Mouse (Mus musculus) MEL (cell line): Measurements from ENCODE around the gene Slc25a45. TPM values are rescaled to one million over a fixed set of nuclear protein-coding genes. Genes with fewer than 3 reads are reported as not detected.

Experiments
- DNase-seq: peaks from one replicate; pipeline ENCODE4 v3.0.0; 2011; ENCODE audit warnings: low read depth, low spot score
- H3K27ac ChIP-seq: 2 replicates; pipeline ENCODE4 v1.5.1; 2012; ENCODE audit warnings: low read depth, mild to moderate bottlenecking, control low read depth, low read length, moderate library complexity; ENCODE audit not compliant: control insufficient read depth
- H3K27me3 ChIP-seq, 2 experiments: fragments of 150-350 bp in 1 of 2; sonication (generic) in 1 of 2; 2 replicates each; pipeline ENCODE4 v1.6.1; 2012; ENCODE audit warnings: low read length in 2 of 2, mild to moderate bottlenecking in 2 of 2, improper control_type of control experiment in 1 of 2, moderate library complexity in 1 of 2; ENCODE audit not compliant: insufficient read depth in 2 of 2, control insufficient read depth in 1 of 2
- H3K36me3 ChIP-seq, 2 experiments: 2 replicates each; pipeline ENCODE4 v1.6.1; 2012 to 2014; ENCODE audit warnings: low read length in 2 of 2, improper control_type of control experiment in 1 of 2, inconsistent platforms in 1 of 2, mild to moderate bottlenecking in 1 of 2; ENCODE audit not compliant: insufficient read depth in 2 of 2, control insufficient read depth in 1 of 2
- H3K4me1 ChIP-seq, 2 experiments: fragments of 150-350 bp in 1 of 2; sonication (generic) in 1 of 2; 2 replicates each; pipeline ENCODE4 v1.6.1; 2012; ENCODE audit warnings: low read length in 2 of 2, improper control_type of control experiment in 1 of 2, mild to moderate bottlenecking in 1 of 2; ENCODE audit not compliant: insufficient read depth in 2 of 2, control insufficient read depth in 1 of 2
- H3K4me3 ChIP-seq, 2 experiments: fragments of 150-350 bp in 1 of 2; sonication (generic) in 1 of 2; 2 replicates each; pipeline ENCODE4 v1.5.1; 2012; ENCODE audit warnings: low read depth in 2 of 2, low read length in 2 of 2, mild to moderate bottlenecking in 2 of 2, moderate library complexity in 2 of 2, control low read depth in 1 of 2, improper control_type of control experiment in 1 of 2; ENCODE audit not compliant: control insufficient read depth in 1 of 2, insufficient read depth in 1 of 2
- H3K79me2 ChIP-seq: 2 replicates; pipeline ENCODE4 v1.6.1; 2012; ENCODE audit warnings: mild to moderate bottlenecking, low read length, moderate library complexity; ENCODE audit not compliant: control insufficient read depth, poor library complexity, insufficient read depth
- H3K9ac ChIP-seq: 2 replicates; pipeline ENCODE4 v1.6.1; 2012; ENCODE audit warnings: low read depth, mild to moderate bottlenecking, control low read depth, low read length, moderate library complexity; ENCODE audit not compliant: control insufficient read depth, poor library complexity, severe bottlenecking
- H3K9me3 ChIP-seq: fragments of 150-350 bp; sonication (generic); replicated peaks from 2 replicates; pipeline ENCODE4 v1.6.1; 2012; ENCODE audit warnings: mild to moderate bottlenecking, low read length, improper control_type of control experiment, moderate library complexity; ENCODE audit not compliant: insufficient read depth
- BHLHE40 ChIP-seq: IDR thresholded peaks from 2 replicates; pipeline ENCODE4 v1.6.1; 2012; ENCODE audit warnings: low read depth, mild to moderate bottlenecking, inconsistent platforms, low read length, improper control_type of control experiment, borderline replicate concordance
- CHD1 ChIP-seq: IDR thresholded peaks from 2 replicates; pipeline ENCODE4 v1.6.1; 2012; ENCODE audit warnings: low read depth, mild to moderate bottlenecking, inconsistent platforms, low read length, improper control_type of control experiment
- CHD2 ChIP-seq: IDR thresholded peaks from 2 replicates; pipeline ENCODE4 v1.6.1; 2011; ENCODE audit warnings: low read length, improper control_type of control experiment
- CTCF ChIP-seq, 3 experiments: IDR thresholded peaks in 2 of 3; conservative IDR thresholded peaks in 1 of 3; 2 replicates each; pipeline ENCODE4 v1.5.1; 2011 to 2012; ENCODE audit warnings: low read length in 3 of 3, low read depth in 2 of 3, mild to moderate bottlenecking in 2 of 3, improper control_type of control experiment in 1 of 3, inconsistent platforms in 1 of 3, mixed read lengths in 1 of 3, moderate library complexity in 1 of 3; ENCODE audit not compliant: control insufficient read depth in 1 of 3, insufficient read depth in 1 of 3, poor library complexity in 1 of 3, severe bottlenecking in 1 of 3
- ELF1 ChIP-seq: IDR thresholded peaks from 2 replicates; pipeline ENCODE4 v1.6.1; 2014; ENCODE audit warnings: low read depth, mild to moderate bottlenecking, inconsistent platforms, low read length, improper control_type of control experiment, moderate library complexity
- EP300 ChIP-seq, 2 experiments: IDR thresholded peaks; 2 replicates each; pipeline ENCODE4 v1.6.1; 2011; ENCODE audit warnings: improper control_type of control experiment in 2 of 2, low read length in 2 of 2, low read depth in 1 of 2, mild to moderate bottlenecking in 1 of 2
- ETS1 ChIP-seq: IDR thresholded peaks from 2 replicates; pipeline ENCODE4 v1.6.1; 2012; ENCODE audit warnings: low read depth, mild to moderate bottlenecking, inconsistent platforms, low read length, improper control_type of control experiment, moderate library complexity
- GABPA ChIP-seq: IDR thresholded peaks from 2 replicates; pipeline ENCODE4 v1.6.1; 2012; ENCODE audit warnings: low read depth, mild to moderate bottlenecking, inconsistent platforms, low read length, improper control_type of control experiment, moderate library complexity
- GATA1 ChIP-seq: IDR thresholded peaks from 2 replicates; pipeline ENCODE4 v1.6.1; 2011; ENCODE audit warnings: low read depth, low read length, improper control_type of control experiment
- HCFC1 ChIP-seq: IDR thresholded peaks from 2 replicates; pipeline ENCODE4 v1.6.1; 2012; ENCODE audit warnings: low read depth, mild to moderate bottlenecking, inconsistent platforms, low read length, improper control_type of control experiment, moderate library complexity
- KAT2A ChIP-seq: conservative IDR thresholded peaks from 2 replicates; pipeline ENCODE4 v1.6.1; 2012; ENCODE audit warnings: low read depth, low read length, improper control_type of control experiment, inconsistent platforms
- MAFK ChIP-seq: IDR thresholded peaks from 2 replicates; pipeline ENCODE4 v1.6.1; 2011; ENCODE audit warnings: low read depth, mild to moderate bottlenecking, low read length, improper control_type of control experiment, borderline replicate concordance
- MAX ChIP-seq: IDR thresholded peaks from 2 replicates; pipeline ENCODE4 v1.6.1; 2011; ENCODE audit warnings: low read length, improper control_type of control experiment
- MAZ ChIP-seq: IDR thresholded peaks from 2 replicates; pipeline ENCODE4 v1.6.1; 2012; ENCODE audit warnings: low read depth, mild to moderate bottlenecking, inconsistent platforms, low read length, improper control_type of control experiment
- MEF2A ChIP-seq: IDR thresholded peaks from 2 replicates; pipeline ENCODE4 v1.6.1; 2014; ENCODE audit warnings: low read depth, mild to moderate bottlenecking, inconsistent platforms, low read length, improper control_type of control experiment; ENCODE audit not compliant: poor library complexity, insufficient replicate concordance, severe bottlenecking; ENCODE audit errors: extremely low read depth
- MXI1 ChIP-seq: IDR thresholded peaks from 2 replicates; pipeline ENCODE4 v1.6.1; 2011; ENCODE audit warnings: mild to moderate bottlenecking, low read depth, low read length, improper control_type of control experiment
- MYB ChIP-seq: IDR thresholded peaks from 2 replicates; pipeline ENCODE4 v1.6.1; 2011; ENCODE audit warnings: mild to moderate bottlenecking, low read depth, low read length, improper control_type of control experiment
- MYC ChIP-seq: IDR thresholded peaks from 2 replicates; pipeline ENCODE4 v1.6.1; 2011; ENCODE audit warnings: low read depth, mild to moderate bottlenecking, low read length, improper control_type of control experiment, moderate library complexity
- NELFE ChIP-seq: IDR thresholded peaks from 2 replicates; pipeline ENCODE4 v1.6.1; 2011; ENCODE audit warnings: low read depth, low read length, improper control_type of control experiment
- NRF1 ChIP-seq: IDR thresholded peaks from 2 replicates; pipeline ENCODE4 v1.6.1; 2014; ENCODE audit warnings: low read depth, mild to moderate bottlenecking, inconsistent platforms, low read length, improper control_type of control experiment, moderate library complexity; ENCODE audit not compliant: poor library complexity, insufficient read depth, severe bottlenecking
- POLR2A ChIP-seq, 2 experiments: IDR thresholded peaks; 2 replicates each; pipeline ENCODE4 v1.6.1; 2011 to 2012; ENCODE audit warnings: low read length in 2 of 2, mild to moderate bottlenecking in 2 of 2, control low read depth in 1 of 2, improper control_type of control experiment in 1 of 2, low read depth in 1 of 2, moderate library complexity in 1 of 2; ENCODE audit not compliant: control insufficient read depth in 1 of 2, insufficient read depth in 1 of 2, poor library complexity in 1 of 2
- POLR2AphosphoS2 ChIP-seq: IDR thresholded peaks from 2 replicates; pipeline ENCODE4 v1.6.1; 2011; ENCODE audit warnings: low read length, improper control_type of control experiment
- POLR2AphosphoS5 ChIP-seq: IDR thresholded peaks from 2 replicates; pipeline ENCODE4 v1.6.1; 2012; ENCODE audit warnings: low read depth, borderline replicate concordance, mild to moderate bottlenecking, inconsistent platforms, low read length, moderate library complexity, mixed read lengths
- RAD21 ChIP-seq: IDR thresholded peaks from 2 replicates; pipeline ENCODE4 v1.6.1; 2011; ENCODE audit warnings: mild to moderate bottlenecking, low read depth, low read length, improper control_type of control experiment
- RCOR1 ChIP-seq: IDR thresholded peaks from 2 replicates; pipeline ENCODE4 v1.6.1; 2012; ENCODE audit warnings: low read depth, mild to moderate bottlenecking, inconsistent platforms, low read length, improper control_type of control experiment
- SIN3A ChIP-seq: IDR thresholded peaks from 2 replicates; pipeline ENCODE4 v1.6.1; 2012; ENCODE audit warnings: low read length, improper control_type of control experiment, inconsistent platforms
- SMC3 ChIP-seq: IDR thresholded peaks from 2 replicates; pipeline ENCODE4 v1.6.1; 2011; ENCODE audit warnings: low read depth, low read length, improper control_type of control experiment
- TAL1 ChIP-seq: IDR thresholded peaks from 2 replicates; pipeline ENCODE4 v1.6.1; 2012; ENCODE audit warnings: mild to moderate bottlenecking, inconsistent platforms, low read length, moderate library complexity, mixed read lengths
- TBP ChIP-seq: IDR thresholded peaks from 2 replicates; pipeline ENCODE4 v1.8.0; 2011; ENCODE audit warnings: low read depth, low read length, improper control_type of control experiment
- TCF12 ChIP-seq: IDR thresholded peaks from 2 replicates; pipeline ENCODE4 v1.6.1; 2014; ENCODE audit warnings: low read depth, mild to moderate bottlenecking, inconsistent platforms, low read length, improper control_type of control experiment, moderate library complexity
- UBTF ChIP-seq: IDR thresholded peaks from 2 replicates; pipeline ENCODE4 v1.6.1; 2012; ENCODE audit warnings: low read depth, mild to moderate bottlenecking, inconsistent platforms, low read length, improper control_type of control experiment, moderate library complexity, borderline replicate concordance; ENCODE audit not compliant: insufficient read depth
- USF1 ChIP-seq: IDR thresholded peaks from 2 replicates; pipeline ENCODE4 v1.6.1; 2014; ENCODE audit warnings: low read depth, mild to moderate bottlenecking, inconsistent platforms, low read length, improper control_type of control experiment, moderate library complexity
- USF2 ChIP-seq, 2 experiments: IDR thresholded peaks; 2 replicates each; pipeline ENCODE4 v1.6.1; 2011 to 2012; ENCODE audit warnings: improper control_type of control experiment in 2 of 2, low read length in 2 of 2, borderline replicate concordance in 1 of 2, inconsistent platforms in 1 of 2, low read depth in 1 of 2, mild to moderate bottlenecking in 1 of 2; ENCODE audit not compliant: insufficient read depth in 1 of 2
- ZC3H11A ChIP-seq: IDR thresholded peaks from 2 replicates; pipeline ENCODE4 v1.6.1; 2012; ENCODE audit warnings: low read depth, mild to moderate bottlenecking, inconsistent platforms, low read length, improper control_type of control experiment
- ZKSCAN1 ChIP-seq: IDR thresholded peaks from 2 replicates; pipeline ENCODE4 v1.6.1; 2012; ENCODE audit warnings: low read depth, mild to moderate bottlenecking, inconsistent platforms, low read length, improper control_type of control experiment, moderate library complexity
- ZMIZ1 ChIP-seq: IDR thresholded peaks from 2 replicates; pipeline ENCODE4 v1.6.1; 2012; ENCODE audit warnings: low read depth, mild to moderate bottlenecking, inconsistent platforms, low read length, improper control_type of control experiment, moderate library complexity
- ZNF384 ChIP-seq: IDR thresholded peaks from 2 replicates; pipeline ENCODE4 v1.6.1; 2012; ENCODE audit warnings: low read depth, mild to moderate bottlenecking, inconsistent platforms, low read length, improper control_type of control experiment
- polyA plus RNA-seq, 2 experiments: library from polyadenylated mRNA; stranded (reverse) in 1 of 2; unstranded in 1 of 2; fragments of >175 nt in 1 of 2; fragments of >200 nt in 1 of 2; gene quantifications; 2 replicates each; pipeline versions ENCODE4 v1.2.1 to v1.2.4; 2012; ENCODE audit warnings: low replicate concordance in 2 of 2, low read depth in 1 of 2; ENCODE audit not compliant: insufficient read length in 2 of 2, insufficient read depth in 1 of 2, missing spikeins in 1 of 2
- total RNA-seq: library from RNA; depleted of rRNA; stranded (reverse); fragments of 300-350 nt; gene quantifications from 2 replicates; pipeline ENCODE4 v1.2.3, GENCODE M21; 2012

Slc25a45 gene
- total and polyA plus RNA-seq, 3 experiments: 23.5 to 30.7 TPM; not detected in 1

GRCm38 (mm10) chr19:5874969-5875480, 2.6 kb upstream of the Slc25a45 start, which contains the start of gene Frmd8:
Gene Frmd8 (minus strand): TSS chr19:5875274.
- Histone ChIP-seq H3K27me3 (no peaks in the 10 kb centered on the region), H3K9ac (peak within 1 kb of the TSS; percentile 90), H3K4me3 (peak within 1 kb of the TSS; percentile 87 to 91), H3K79me2 (peaks cover 20% of the 10 kb centered on the region), H3K4me1 (peaks cover 4 to 24% of the 10 kb centered on the region in 2 experiments), H3K36me3 (peaks cover 0 to 14% of the 10 kb centered on the region in 2 experiments; a peak in 2 of 4 replicates), H3K9me3 (no peaks in the 10 kb centered on the region), H3K27ac (peak within 1 kb of the TSS; percentile 39)
- DNase-seq: peak; percentile 98
- TF ChIP-seq CHD1: no peak
- TF ChIP-seq ZKSCAN1: no peak
- no peak for TF ChIP-seq EP300 (IDR thresholded peaks at IDR 0.05; ENCODE audit: low read depth in 1 of 2, low read length in 2 of 2)
- TF ChIP-seq TCF12: peak; percentile 42; the same call in 1 of the 2 replicates
- no peak for TF ChIP-seq USF2 (IDR thresholded peaks at IDR 0.05; ENCODE audit: borderline replicate concordance in 1 of 2, insufficient read depth in 1 of 2, low read depth in 1 of 2, low read length in 2 of 2)
- TF ChIP-seq UBTF: no peak
- peak; percentile 25; the same call in 1 of the 2 replicates for TF ChIP-seq MAZ
- no peak for TF ChIP-seq USF1
- no peak for TF ChIP-seq POLR2AphosphoS5
- TF ChIP-seq POLR2A (IDR thresholded peaks at IDR 0.05; ENCODE audit: control insufficient read depth in 1 of 2, insufficient read depth in 1 of 2, low read depth in 1 of 2, low read length in 2 of 2, poor library complexity in 1 of 2): peak; percentile 64 to 78; a peak in 3 of 4 replicates
- TF ChIP-seq MXI1: peak; percentile 63
- no peak for TF ChIP-seq ETS1
- TF ChIP-seq NRF1: peak; percentile 81
- TF ChIP-seq GATA1: no peak
- peak; percentile 74 for TF ChIP-seq POLR2AphosphoS2
- peak; percentile 90 for TF ChIP-seq NELFE
- peak; percentile 55; the same call in 1 of the 2 replicates for TF ChIP-seq TBP
- TF ChIP-seq MYC: no peak
- no peak for TF ChIP-seq BHLHE40
- peak; percentile 82 for TF ChIP-seq SIN3A
- no peak for TF ChIP-seq TAL1
- TF ChIP-seq MAFK: no peak
- TF ChIP-seq ZC3H11A: no peak
- TF ChIP-seq RAD21: no peak
- TF ChIP-seq ZMIZ1: peak; percentile 81
- no peak; the same call in 1 of the 2 replicates for TF ChIP-seq KAT2A
- peak; percentile 63 for TF ChIP-seq MAX
- no peak for TF ChIP-seq MEF2A
- no peak for TF ChIP-seq MYB
- no peak for TF ChIP-seq ZNF384
- TF ChIP-seq RCOR1: no peak
- no peak for TF ChIP-seq GABPA
- no peak for TF ChIP-seq SMC3
- 0 out of 2 replicates have a peak, but pooled peaks have one; percentile 22 for TF ChIP-seq ELF1
- TF ChIP-seq CTCF (IDR thresholded peaks at IDR 0.05 in 2 of 3, conservative IDR thresholded peaks at IDR 0.05 in 1 of 3; ENCODE audit: control insufficient read depth in 1 of 3, insufficient read depth in 1 of 3, low read depth in 2 of 3, low read length in 3 of 3, poor library complexity in 1 of 3, severe bottlenecking in 1 of 3): no peak
- TF ChIP-seq CHD2: no peak
- peak; percentile 70; the same call in 1 of the 2 replicates for TF ChIP-seq HCFC1
